Mouse (Mus musculus): Measurements from ENCODE around the gene Ppfia3. TPM values are rescaled to one million over a fixed set of nuclear protein-coding genes. Genes with fewer than 3 reads are reported as not detected.

Gene Ppfia3
- polyA plus RNA-seq, 1 experiment from 2014 or later, result 7.4 TPM

DNA sequence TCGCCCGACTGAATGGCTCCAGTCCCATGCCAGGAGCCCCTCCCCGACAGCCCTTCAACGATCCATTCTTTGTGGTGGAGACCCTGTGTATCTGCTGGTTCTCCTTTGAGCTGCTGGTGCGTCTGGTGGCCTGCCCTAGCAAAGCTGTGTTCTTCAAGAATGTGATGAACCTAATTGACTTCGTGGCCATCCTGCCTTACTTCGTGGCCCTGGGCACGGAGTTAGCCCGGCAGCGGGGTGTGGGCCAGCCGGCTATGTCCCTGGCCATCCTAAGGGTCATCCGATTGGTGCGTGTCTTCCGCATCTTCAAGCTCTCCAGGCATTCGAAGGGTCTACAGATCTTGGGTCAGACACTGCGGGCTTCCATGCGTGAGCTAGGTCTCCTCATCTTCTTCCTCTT is 42.1 kb upstream of the Ppfia3 start:
- 90% methylated on average over 17 of the region's 17 CpGs for WGBS
- H3K4me2 ChIP-seq (ENCODE audit: low read depth, low read length), result no peak overlapping the region
- H3K36me3 ChIP-seq (replicated peaks; ENCODE audit: control insufficient read depth, insufficient read depth, low read depth, low read length), result no peaks in the 10 kb centered on the region
- no peak overlapping the region for H3K27ac ChIP-seq (replicated peaks; ENCODE audit: low read depth, low read length)
- ATAC-seq (replicated peaks; ENCODE audit: insufficient number of reproducible peaks, low FRiP score, low TSS enrichment, low read depth), result no peak
- no peak for DNase-seq (ENCODE audit: low spot score)
- peaks cover 3% of the 10 kb centered on the region for H3K4me1 ChIP-seq (ENCODE audit: control insufficient read depth, insufficient read depth, low read length)
- peaks cover 61% of the 10 kb centered on the region for H3K27me3 ChIP-seq (ENCODE audit: control insufficient read depth, insufficient read depth, low read length)
- no peaks in the 10 kb centered on the region for H3K9me3 ChIP-seq (replicated peaks; ENCODE audit: control insufficient read depth, low read length)
- H3K4me3 ChIP-seq (ENCODE audit: low read depth, low read length), result no peak overlapping the region
- no peak overlapping the region for H3K9ac ChIP-seq (replicated peaks; ENCODE audit: low read length)

DNA sequence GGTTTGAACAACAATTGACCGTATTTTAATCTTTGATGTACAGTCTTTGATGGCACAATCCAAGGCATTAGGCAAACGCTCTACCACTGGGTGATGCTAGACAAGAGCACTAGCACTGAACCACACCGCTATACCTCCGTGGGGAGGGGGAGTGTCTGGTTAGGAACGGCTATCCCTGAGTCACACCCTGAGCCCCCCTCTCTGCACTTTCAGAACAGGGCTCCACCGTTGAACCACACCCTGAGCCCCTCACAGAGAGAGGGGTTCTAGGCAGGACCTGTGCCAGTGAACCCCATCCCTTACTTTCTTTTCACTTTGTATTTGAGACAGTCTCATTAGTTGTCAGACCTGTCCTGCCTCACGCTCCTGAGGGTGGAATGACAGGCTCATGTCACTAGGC is 41.5 kb upstream of the Ppfia3 start:
- no peak for DNase-seq (ENCODE audit: low spot score)
- no peaks in the 10 kb centered on the region for H3K36me3 ChIP-seq (replicated peaks; ENCODE audit: control insufficient read depth, insufficient read depth, low read depth, low read length)
- H3K9me3 ChIP-seq (replicated peaks; ENCODE audit: control insufficient read depth, low read length), result no peaks in the 10 kb centered on the region
- H3K27ac ChIP-seq (replicated peaks; ENCODE audit: low read depth, low read length), result no peak overlapping the region
- H3K4me3 ChIP-seq (ENCODE audit: low read depth, low read length), result no peak overlapping the region
- no peak overlapping the region for H3K4me2 ChIP-seq (ENCODE audit: low read depth, low read length)
- no peak for ATAC-seq (replicated peaks; ENCODE audit: insufficient number of reproducible peaks, low FRiP score, low TSS enrichment, low read depth)
- 69% methylated on average over 7 of the region's 7 CpGs for WGBS
- peaks cover 55% of the 10 kb centered on the region for H3K27me3 ChIP-seq (ENCODE audit: control insufficient read depth, insufficient read depth, low read length)
- no peak overlapping the region for H3K9ac ChIP-seq (replicated peaks; ENCODE audit: low read length)
- peaks cover 3% of the 10 kb centered on the region for H3K4me1 ChIP-seq (ENCODE audit: control insufficient read depth, insufficient read depth, low read length)

DNA sequence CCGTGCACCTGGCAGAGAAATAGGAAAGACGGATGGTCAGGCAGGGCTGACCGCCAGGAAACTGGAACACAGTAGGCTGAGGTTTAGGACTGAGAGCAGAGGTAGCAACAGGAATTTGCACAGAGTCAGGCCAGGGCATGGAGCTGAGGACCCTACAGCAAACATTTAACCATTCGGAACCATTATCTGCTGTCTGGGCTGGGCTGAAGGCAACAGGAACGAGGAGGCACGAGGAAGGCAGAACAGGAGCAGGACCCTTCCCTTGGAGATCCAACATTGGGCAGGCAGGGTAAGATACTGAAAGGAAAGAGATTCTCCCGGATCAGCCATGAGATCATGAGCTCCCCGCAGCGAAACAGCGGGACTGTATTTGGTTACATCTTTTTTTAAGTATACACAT is 41.0 kb upstream of the Ppfia3 start:
- H3K4me3 ChIP-seq (ENCODE audit: low read depth, low read length), result no peak overlapping the region
- H3K27me3 ChIP-seq (ENCODE audit: control insufficient read depth, insufficient read depth, low read length), result peaks cover 50% of the 10 kb centered on the region
- no peak for DNase-seq (ENCODE audit: low spot score)
- no peaks in the 10 kb centered on the region for H3K36me3 ChIP-seq (replicated peaks; ENCODE audit: control insufficient read depth, insufficient read depth, low read depth, low read length)
- no peak for ATAC-seq (replicated peaks; ENCODE audit: insufficient number of reproducible peaks, low FRiP score, low TSS enrichment, low read depth)
- 85% methylated on average over 10 of the region's 10 CpGs for WGBS
- no peaks in the 10 kb centered on the region for H3K9me3 ChIP-seq (replicated peaks; ENCODE audit: control insufficient read depth, low read length)
- no peak overlapping the region for H3K27ac ChIP-seq (replicated peaks; ENCODE audit: low read depth, low read length)
- no peak overlapping the region for H3K4me2 ChIP-seq (ENCODE audit: low read depth, low read length)
- peaks cover 3% of the 10 kb centered on the region for H3K4me1 ChIP-seq (ENCODE audit: control insufficient read depth, insufficient read depth, low read length)
- no peak overlapping the region for H3K9ac ChIP-seq (replicated peaks; ENCODE audit: low read length)

DNA sequence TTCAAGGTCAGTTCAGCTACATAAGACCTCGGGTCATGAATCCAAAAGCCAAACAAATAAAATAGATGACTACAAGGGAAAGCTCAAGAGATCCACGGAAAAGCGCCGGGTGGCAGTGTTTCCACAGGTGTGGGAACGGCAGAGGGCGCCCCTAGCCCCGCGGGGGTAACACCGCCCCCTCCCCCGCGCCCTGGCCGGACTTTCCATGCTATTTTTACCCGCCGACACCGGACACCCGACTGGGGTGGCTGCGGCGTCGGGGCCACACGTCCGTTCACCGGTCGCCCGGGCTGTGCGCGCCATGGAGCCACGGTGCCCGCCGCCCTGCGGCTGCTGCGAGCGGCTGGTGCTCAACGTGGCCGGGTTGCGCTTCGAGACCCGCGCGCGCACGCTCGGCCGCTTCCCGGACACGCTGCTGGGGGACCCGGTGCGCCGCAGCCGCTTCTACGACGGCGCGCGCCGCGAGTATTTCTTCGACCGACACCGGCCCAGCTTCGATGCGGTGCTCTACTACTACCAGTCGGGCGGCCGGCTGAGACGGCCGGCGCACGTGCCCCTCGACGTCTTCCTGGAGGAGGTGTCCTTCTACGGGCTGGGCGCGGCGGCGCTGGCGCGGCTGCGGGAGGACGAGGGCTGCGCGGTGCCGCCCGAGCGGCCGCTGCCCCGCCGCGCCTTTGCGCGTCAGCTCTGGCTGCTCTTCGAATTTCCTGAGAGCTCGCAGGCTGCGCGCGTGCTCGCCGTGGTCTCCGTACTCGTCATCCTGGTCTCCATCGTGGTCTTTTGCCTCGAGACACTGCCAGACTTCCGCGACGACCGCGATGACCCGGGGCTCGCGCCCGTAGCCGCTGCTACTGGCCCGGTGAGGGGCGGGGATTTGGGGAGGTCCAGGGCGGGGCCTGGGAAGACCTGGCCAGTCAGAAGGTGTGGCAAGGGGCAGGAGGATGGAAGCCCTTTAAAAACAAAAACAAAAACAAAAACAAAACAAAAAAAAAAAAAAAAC is 39.6 kb upstream of the Ppfia3 start:
- Histone ChIP-seq H3K4me1 (ENCODE audit: control insufficient read depth, insufficient read depth, low read length) (peaks cover 3% of the 10 kb centered on the region), H3K9me3 (replicated peaks; ENCODE audit: control insufficient read depth, low read length) (no peaks in the 10 kb centered on the region), H3K4me2 (ENCODE audit: low read depth, low read length) (peak overlapping the region; percentile 50), H3K9ac (replicated peaks; ENCODE audit: low read length) (peak overlapping the region; percentile 33), H3K27me3 (ENCODE audit: control insufficient read depth, insufficient read depth, low read length) (peaks cover 46% of the 10 kb centered on the region), H3K36me3 (replicated peaks; ENCODE audit: control insufficient read depth, insufficient read depth, low read depth, low read length) (no peaks in the 10 kb centered on the region), H3K4me3 (ENCODE audit: low read depth, low read length) (peak overlapping the region; percentile 33), H3K27ac (replicated peaks; ENCODE audit: low read depth, low read length) (no peak overlapping the region)
- ATAC-seq (replicated peaks; ENCODE audit: insufficient number of reproducible peaks, low FRiP score, low TSS enrichment, low read depth) (no peak), DNase-seq (ENCODE audit: low spot score) (no peak)
- under 1% methylated on average over 111 of the region's 114 CpGs for WGBS

DNA sequence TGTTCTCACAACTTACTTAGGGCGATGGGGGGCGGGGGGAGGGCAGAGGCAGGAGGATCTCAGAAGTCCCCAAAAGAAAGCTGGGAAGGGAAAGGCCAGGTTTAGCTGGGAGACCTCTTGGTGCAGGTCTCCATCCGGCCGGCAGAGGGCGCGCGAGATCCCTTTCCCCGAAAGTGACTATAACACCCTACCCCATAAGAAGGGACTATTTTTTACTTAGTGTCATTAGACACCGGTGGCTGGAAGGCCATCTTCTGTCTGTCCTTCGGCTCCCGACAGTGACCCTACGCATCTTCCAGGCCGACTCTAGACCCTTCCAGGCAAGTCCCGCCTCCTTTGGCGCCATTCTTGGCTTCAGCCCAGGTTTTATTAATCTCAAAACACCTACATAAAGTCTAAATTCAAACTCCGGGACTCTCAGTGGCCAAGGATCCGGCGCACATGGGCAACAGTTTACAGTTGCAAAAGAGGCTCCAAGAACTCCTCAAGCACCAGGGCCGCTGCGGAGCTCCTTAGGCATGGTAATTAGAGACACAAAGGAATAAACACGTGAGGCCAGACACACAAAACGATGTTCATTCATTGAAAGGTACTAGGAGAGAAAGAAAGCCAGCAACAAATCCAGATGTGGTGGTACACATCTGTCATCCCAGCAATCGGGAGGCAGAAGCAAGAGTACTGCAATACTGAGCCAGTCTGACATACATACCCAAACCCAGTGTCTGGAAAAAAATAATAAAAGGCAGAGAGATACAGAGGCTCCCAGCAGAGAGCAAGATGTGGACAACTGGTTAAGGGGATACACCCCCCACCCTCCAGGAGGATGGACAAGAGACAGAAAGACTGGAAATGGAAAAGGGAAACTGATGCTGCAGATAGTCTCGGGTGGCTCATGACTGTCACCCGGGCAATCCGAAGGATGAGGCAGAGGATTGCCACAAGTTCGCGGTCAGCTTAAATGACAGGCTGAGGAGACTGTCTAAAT is 38.6 kb upstream of the Ppfia3 start, which contains the start of gene Kcna7:
TSS of gene Kcna7 (plus strand) at position 563 of the 985 bp plus-strand sequence.
- H3K9ac ChIP-seq (replicated peaks; ENCODE audit: low read length), result peak within 1 kb of the TSS; percentile 33
- H3K27me3 ChIP-seq (ENCODE audit: control insufficient read depth, insufficient read depth, low read length), result peaks cover 39% of the 10 kb centered on the region
- H3K4me1 ChIP-seq (ENCODE audit: control insufficient read depth, insufficient read depth, low read length), result peaks cover 3% of the 10 kb centered on the region
- H3K4me3 ChIP-seq (ENCODE audit: low read depth, low read length), result peak within 1 kb of the TSS; percentile 33
- DNase-seq (ENCODE audit: low spot score) (peak; percentile 64), ATAC-seq (replicated peaks; ENCODE audit: insufficient number of reproducible peaks, low FRiP score, low TSS enrichment, low read depth) (no peak)
- WGBS, result 12% methylated on average over 28 of the region's 28 CpGs
- H3K4me2 ChIP-seq (ENCODE audit: low read depth, low read length), result peak within 1 kb of the TSS; percentile 50
- H3K36me3 ChIP-seq (replicated peaks; ENCODE audit: control insufficient read depth, insufficient read depth, low read depth, low read length), result no peaks in the 10 kb centered on the region
- no peaks in the 10 kb centered on the region for H3K9me3 ChIP-seq (replicated peaks; ENCODE audit: control insufficient read depth, low read length)
- no peak within 1 kb of the TSS for H3K27ac ChIP-seq (replicated peaks; ENCODE audit: low read depth, low read length)

DNA sequence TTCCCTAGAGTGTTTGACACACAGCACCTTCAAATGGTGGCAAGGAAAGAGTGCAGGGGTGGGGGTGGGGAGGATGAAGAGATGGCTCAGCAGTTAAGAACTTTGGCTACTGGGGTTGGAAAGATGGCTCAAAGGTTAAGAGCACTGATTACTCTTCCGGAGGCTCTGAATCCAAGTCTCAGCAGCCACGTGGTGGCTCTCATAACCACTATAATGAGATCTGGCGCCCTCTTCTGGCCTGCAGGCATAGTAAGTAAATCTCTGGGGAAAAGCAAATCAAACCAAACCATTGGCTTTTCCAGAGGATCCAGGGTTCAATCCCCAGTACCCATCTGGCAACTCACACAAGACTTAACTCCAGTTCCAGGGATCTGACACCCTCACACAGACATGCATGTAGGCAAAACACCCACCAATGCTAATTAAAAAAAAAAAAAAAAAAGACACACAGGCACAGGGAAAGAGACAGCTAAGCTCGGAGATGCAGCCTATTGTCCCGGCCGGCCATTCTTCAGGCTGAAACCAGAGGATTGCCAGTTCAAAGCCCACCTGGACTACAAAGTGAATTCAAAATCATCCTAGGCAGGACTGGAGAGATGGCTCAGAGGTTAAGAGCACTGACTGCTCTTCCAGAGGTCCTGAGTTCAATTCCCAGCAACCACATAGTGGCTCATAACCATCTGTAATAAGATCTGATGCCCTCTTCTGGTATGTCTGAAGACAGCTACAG is 36.9 kb upstream of the Ppfia3 start:
- peaks cover 3% of the 10 kb centered on the region for H3K4me1 ChIP-seq (ENCODE audit: control insufficient read depth, insufficient read depth, low read length)
- H3K4me2 ChIP-seq (ENCODE audit: low read depth, low read length), result no peak overlapping the region
- 45% methylated on average over 6 of the region's 6 CpGs for WGBS
- H3K9me3 ChIP-seq (replicated peaks; ENCODE audit: control insufficient read depth, low read length), result no peaks in the 10 kb centered on the region
- no peak overlapping the region for H3K4me3 ChIP-seq (ENCODE audit: low read depth, low read length)
- no peak for ATAC-seq (replicated peaks; ENCODE audit: insufficient number of reproducible peaks, low FRiP score, low TSS enrichment, low read depth)
- H3K9ac ChIP-seq (replicated peaks; ENCODE audit: low read length), result no peak overlapping the region
- H3K27ac ChIP-seq (replicated peaks; ENCODE audit: low read depth, low read length), result no peak overlapping the region
- no peaks in the 10 kb centered on the region for H3K36me3 ChIP-seq (replicated peaks; ENCODE audit: control insufficient read depth, insufficient read depth, low read depth, low read length)
- DNase-seq (ENCODE audit: low spot score), result peak; percentile 78
- H3K27me3 ChIP-seq (ENCODE audit: control insufficient read depth, insufficient read depth, low read length), result peaks cover 36% of the 10 kb centered on the region

DNA sequence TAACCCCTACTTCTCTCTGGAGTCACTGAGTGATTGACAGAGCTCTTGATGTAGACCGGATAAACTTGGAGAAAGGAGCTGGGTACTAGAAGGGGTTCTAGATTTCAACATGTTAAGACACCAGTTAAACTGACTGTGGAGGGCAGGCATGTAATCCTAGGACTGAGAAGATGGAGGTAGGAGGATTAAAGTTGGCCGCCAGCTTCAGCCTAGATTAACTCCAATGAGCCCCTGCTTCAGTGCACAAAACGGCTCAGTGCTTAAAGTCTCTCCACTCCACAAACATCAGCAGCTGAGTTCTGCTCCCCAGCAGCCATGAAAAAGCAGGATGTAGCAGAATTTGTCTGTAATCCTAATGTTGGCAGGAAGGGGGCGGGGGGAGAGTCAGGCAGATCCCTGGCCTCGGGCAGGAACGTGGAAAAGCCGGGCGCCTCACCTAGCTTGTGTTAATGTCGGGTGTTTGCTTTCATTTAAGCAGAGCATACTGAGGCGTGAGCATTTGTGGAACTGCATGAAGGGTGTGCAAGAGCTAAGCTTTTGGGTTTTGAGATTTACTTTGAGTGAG is 34.8 kb upstream of the Ppfia3 start:
- no peaks in the 10 kb centered on the region for H3K36me3 ChIP-seq (replicated peaks; ENCODE audit: control insufficient read depth, insufficient read depth, low read depth, low read length)
- no peaks in the 10 kb centered on the region for H3K9me3 ChIP-seq (replicated peaks; ENCODE audit: control insufficient read depth, low read length)
- H3K9ac ChIP-seq (replicated peaks; ENCODE audit: low read length), result no peak overlapping the region
- peaks cover 3% of the 10 kb centered on the region for H3K4me1 ChIP-seq (ENCODE audit: control insufficient read depth, insufficient read depth, low read length)
- no peak overlapping the region for H3K4me2 ChIP-seq (ENCODE audit: low read depth, low read length)
- DNase-seq (ENCODE audit: low spot score), result no peak
- no peak for ATAC-seq (replicated peaks; ENCODE audit: insufficient number of reproducible peaks, low FRiP score, low TSS enrichment, low read depth)
- peaks cover 15% of the 10 kb centered on the region for H3K27me3 ChIP-seq (ENCODE audit: control insufficient read depth, insufficient read depth, low read length)
- no peak overlapping the region for H3K27ac ChIP-seq (replicated peaks; ENCODE audit: low read depth, low read length)
- H3K4me3 ChIP-seq (ENCODE audit: low read depth, low read length), result no peak overlapping the region
- 68% methylated on average over 10 of the region's 10 CpGs for WGBS
